Mouse (Mus musculus) liver, postnatal 0 days (tissue): ENCODE data around the gene Arpc4. TPM values are rescaled to one million over a fixed set of nuclear protein-coding genes. Genes with fewer than 3 reads are reported as not detected.
A peak's percentile ranks its signal among the peaks of the same experiment; 100 is the strongest.
"Not testable (repeated sequence)": the region's sequence is repeated elsewhere in the genome, so short reads cannot be mapped to it uniquely, and the experiment has no call there.

Source experiments
- ATAC-seq: fragments of 200-750 bp; cut with Nextera tagmentation; 2 replicates; pipeline ENCODE4 v1.8.0; 2017; ENCODE audit warnings: mild to moderate bottlenecking, moderate library complexity
- DNase-seq: peaks from one replicate; pipeline ENCODE4 v3.0.0-alpha.2; 2016
- H3K27ac ChIP-seq: fragments of 300-500 bp; sonication (generic); 2 replicates; pipeline ENCODE4 v1.5.1; 2014; ENCODE audit warnings: antibody characterized with exemption, moderate library complexity, mild to moderate bottlenecking, low read depth
- H3K27me3 ChIP-seq: fragments of 300-500 bp; sonication (generic); 2 replicates; pipeline ENCODE4 v1.6.1; 2014; ENCODE audit warnings: low read length, control low read depth, mixed read lengths; ENCODE audit not compliant: insufficient read depth
- H3K36me3 ChIP-seq: fragments of 300-500 bp; sonication (generic); replicated peaks from 2 replicates; pipeline ENCODE4 v1.6.1; 2014; ENCODE audit warnings: mild to moderate bottlenecking, control low read depth, low read length, moderate library complexity, mixed read lengths; ENCODE audit not compliant: insufficient read depth
- H3K4me1 ChIP-seq: fragments of 300-500 bp; sonication (generic); 2 replicates; pipeline ENCODE4 v1.6.1; 2014; ENCODE audit warnings: antibody characterized with exemption, mild to moderate bottlenecking, control low read depth; ENCODE audit not compliant: insufficient read depth
- H3K4me2 ChIP-seq: fragments of 300-500 bp; sonication (generic); 2 replicates; pipeline ENCODE4 v1.6.1; 2014; ENCODE audit warnings: low read depth, mild to moderate bottlenecking, low read length, moderate library complexity, mixed read lengths
- H3K4me3 ChIP-seq: fragments of 300-500 bp; sonication (generic); 2 replicates; pipeline ENCODE4 v1.5.1; 2014; ENCODE audit warnings: low read depth, low read length
- H3K9ac ChIP-seq: fragments of 300-500 bp; sonication (generic); replicated peaks from 2 replicates; pipeline ENCODE4 v1.6.1; 2014; ENCODE audit warnings: mild to moderate bottlenecking, moderate library complexity
- H3K9me3 ChIP-seq: fragments of 300-500 bp; sonication (generic); 2 replicates; pipeline ENCODE4 v1.6.1; 2016; ENCODE audit warnings: mild to moderate bottlenecking, control low read depth, low read length, mixed read lengths
- CTCF ChIP-seq: sonication (generic); IDR thresholded peaks from 2 replicates; pipeline ENCODE4 v1.5.1; 2016; ENCODE audit warnings: antibody characterized with exemption, low read depth
- EP300 ChIP-seq: IDR thresholded peaks from 2 replicates; pipeline ENCODE4 v1.6.1; 2016; ENCODE audit warnings: antibody characterized with exemption, low read depth, mild to moderate bottlenecking
- WGBS: fragments of 180-500 bp; shearing (Covaris S2); extraction: QIAGEN DNeasy Blood & Tissue Kit; methylation state at CpG from one replicate; pipeline ENCODE4 v1.1.7; 2014; ENCODE audit not compliant: insufficient replicate concordance; 5-methylcytosine and 5-hydroxymethylcytosine counted together
- polyA plus RNA-seq: library from polyadenylated mRNA; unstranded; fragments of >200 nt; fragmentation: Nextera tagmentation; extraction: Ambion mirVana; gene quantifications from 2 replicates; pipeline ENCODE4 v1.2.1, GENCODE M21; 2015

Arpc4 gene
- polyA plus RNA-seq = 188 and 198 TPM in 2 replicates

- ATAC-seq = peak; percentile 96
- peak; percentile 94 for DNase-seq
- peaks cover 46% of the 10 kb centered on the region for H3K36me3 ChIP-seq
- H3K9me3 ChIP-seq = no peaks in the 10 kb centered on the region
- under 1% methylated on average over 61 of the region's 61 CpGs for WGBS
- no peaks in the 10 kb centered on the region for H3K27me3 ChIP-seq
- H3K9ac ChIP-seq = peak within 1 kb of the TSS; percentile 89
- H3K4me3 ChIP-seq = peak within 1 kb of the TSS; percentile 92
- peak within 1 kb of the TSS; percentile 91 for H3K4me2 ChIP-seq
- H3K27ac ChIP-seq = peak within 1 kb of the TSS; percentile 97
- TF ChIP-seq CTCF (no peak), EP300 (peak; percentile 81)
- peaks cover 25% of the 10 kb centered on the region for H3K4me1 ChIP-seq
Observed at GRCm38 (mm10) chr6:113377496-113378385, at the start of gene Arpc4, which contains the start of gene Tada3. Arpc4 (plus strand) TSS chr6:113378115. Tada3 (minus strand) TSS chr6:113377883.

- Histone ChIP-seq H3K36me3 (peaks cover 17% of the 10 kb centered on the region), H3K4me3 (no peak overlapping the region), H3K4me1 (peaks cover 9% of the 10 kb centered on the region), H3K9ac (no peak overlapping the region), H3K27ac (no peak overlapping the region), H3K27me3 (no peaks in the 10 kb centered on the region), H3K9me3 (no peaks in the 10 kb centered on the region), H3K4me2 (no peak overlapping the region)
- TF ChIP-seq CTCF (no peak), EP300 (no peak)
- ATAC-seq (no peak), DNase-seq (no peak)
- WGBS = 78% methylated on average over 1 of the region's 1 CpGs
Observed at GRCm38 (mm10) chr6:113329396-113329795, 48.5 kb upstream of the Arpc4 start.

GRCm38 (mm10) chr6:113330547-113330946, 47.4 kb upstream of the Arpc4 start:
- 16% methylated on average over 2 of the region's 2 CpGs for WGBS
- H3K4me3 ChIP-seq = no peak overlapping the region
- DNase-seq = peak; percentile 27

GRCm38 (mm10) chr6:113331721-113332120, 46.2 kb upstream of the Arpc4 start:
- H3K9me3 ChIP-seq = no peaks in the 10 kb centered on the region
- WGBS = 91% methylated on average over 11 of the region's 11 CpGs
- no peak overlapping the region for H3K4me3 ChIP-seq
- peaks cover 28% of the 10 kb centered on the region for H3K36me3 ChIP-seq
- no peaks in the 10 kb centered on the region; the same call in 1 of the 2 replicates for H3K4me1 ChIP-seq
- H3K4me2 ChIP-seq = no peak overlapping the region
- no peak overlapping the region for H3K9ac ChIP-seq
- peak; percentile 11 for DNase-seq
- no peak for ATAC-seq
- TF ChIP-seq CTCF (no peak), EP300 (no peak)
- H3K27me3 ChIP-seq = no peaks in the 10 kb centered on the region
- no peak overlapping the region for H3K27ac ChIP-seq

More at GRCm38 (mm10) chr6:113330547-113330946, 47.4 kb upstream of the Arpc4 start:
- peaks cover 6% of the 10 kb centered on the region for H3K4me1 ChIP-seq
- no peak overlapping the region for H3K9ac ChIP-seq
- H3K9me3 ChIP-seq = no peaks in the 10 kb centered on the region
- peaks cover 20% of the 10 kb centered on the region for H3K36me3 ChIP-seq
- TF ChIP-seq CTCF = no peak
- TF ChIP-seq EP300 = no peak
- no peak for ATAC-seq
- no peak overlapping the region for H3K4me2 ChIP-seq
- H3K27ac ChIP-seq = 0 out of 2 replicates have a peak overlapping the region, but pooled peaks have one; percentile 39
- H3K27me3 ChIP-seq = no peaks in the 10 kb centered on the region

GRCm38 (mm10) chr6:113332734-113333133, 45.2 kb upstream of the Arpc4 start:
- peaks cover 28% of the 10 kb centered on the region for H3K36me3 ChIP-seq
- not testable (repeated sequence) for H3K4me3 ChIP-seq, H3K4me1 ChIP-seq, H3K4me2 ChIP-seq, H3K9me3 ChIP-seq, H3K9ac ChIP-seq, DNase-seq, H3K27me3 ChIP-seq, ATAC-seq, H3K27ac ChIP-seq
- 81% methylated on average over 6 of the region's 6 CpGs for WGBS

GRCm38 (mm10) chr6:113333137-113333950, 44.6 kb upstream of the Arpc4 start:
- no peak overlapping the region for H3K27ac ChIP-seq
- no peak for TF ChIP-seq EP300
- TF ChIP-seq CTCF = no peak
- ATAC-seq (peak; percentile 30; the same call in 1 of the 2 replicates), DNase-seq (peak; percentile 42)
- no peak overlapping the region for H3K4me2 ChIP-seq
- no peaks in the 10 kb centered on the region for H3K27me3 ChIP-seq
- no peak overlapping the region for H3K9ac ChIP-seq
- peaks cover 28% of the 10 kb centered on the region for H3K36me3 ChIP-seq
- H3K9me3 ChIP-seq = no peaks in the 10 kb centered on the region
- 78% methylated on average over 14 of the region's 14 CpGs for WGBS
- H3K4me1 ChIP-seq = peaks cover 5% of the 10 kb centered on the region; the same call in 1 of the 2 replicates
- H3K4me3 ChIP-seq = no peak overlapping the region
